Mouse (Mus musculus) hindbrain, embryonic 16.5 days (tissue): ENCODE measurements at regions not wholly inside any gene's neighbourhood (a gene's known extent, or its start where the extent isn't known, plus 50 kb on each side); places are given as distances from the start of the nearest gene placed in this dataset.

Experiments
- ATAC-seq: fragments of 200-750 bp; cut with Nextera tagmentation; 2 replicates; pipeline ENCODE4 v1.8.0; 2017; ENCODE audit warnings: moderate TSS enrichment, moderate library complexity
- H3K27ac ChIP-seq: fragments of 300-500 bp; sonication (generic); 2 replicates; pipeline ENCODE4 v1.5.1; 2014; ENCODE audit warnings: low read depth, mild to moderate bottlenecking, control low read depth, low read length, moderate library complexity
- H3K27me3 ChIP-seq: fragments of 300-500 bp; sonication (generic); replicated peaks from 2 replicates; pipeline ENCODE4 v1.6.1; 2014; ENCODE audit warnings: low read length; ENCODE audit not compliant: control insufficient read depth, insufficient read depth
- H3K36me3 ChIP-seq: fragments of 300-500 bp; sonication (generic); 2 replicates; pipeline ENCODE4 v1.6.1; 2014; ENCODE audit warnings: mild to moderate bottlenecking, low read length, moderate library complexity, mixed read lengths; ENCODE audit not compliant: control insufficient read depth, insufficient read depth
- H3K4me1 ChIP-seq: fragments of 300-500 bp; sonication (generic); 2 replicates; pipeline ENCODE4 v1.6.1; 2014; ENCODE audit warnings: low read depth, low read length; ENCODE audit not compliant: control insufficient read depth, insufficient read depth
- H3K4me2 ChIP-seq: fragments of 300-500 bp; sonication (generic); 2 replicates; pipeline ENCODE4 v1.6.1; 2014; ENCODE audit warnings: mild to moderate bottlenecking, low read length, control low read depth, moderate library complexity
- H3K4me3 ChIP-seq: fragments of 300-500 bp; sonication (generic); 2 replicates; pipeline ENCODE4 v1.5.1; 2014; ENCODE audit warnings: mild to moderate bottlenecking, low read length, control low read depth, moderate library complexity
- H3K9ac ChIP-seq: fragments of 300-500 bp; sonication (generic); 2 replicates; pipeline ENCODE4 v1.6.1; 2014; ENCODE audit warnings: low read depth, mild to moderate bottlenecking, control low read depth, low read length, moderate library complexity
- H3K9me3 ChIP-seq: fragments of 300-500 bp; sonication (generic); 2 replicates; pipeline ENCODE4 v1.6.1; 2014; ENCODE audit warnings: mild to moderate bottlenecking, low read length, moderate library complexity; ENCODE audit not compliant: control insufficient read depth
- WGBS: fragments of 180-500 bp; shearing (Covaris S2); extraction: QIAGEN DNeasy Blood & Tissue Kit; methylation state at CpG from one replicate; pipeline ENCODE4 v1.1.7; 2014; 5-methylcytosine and 5-hydroxymethylcytosine counted together

- no peak for ATAC-seq
- Histone ChIP-seq H3K9me3 (no peaks in the 10 kb centered on the region), H3K27ac (no peak overlapping the region), H3K4me1 (no peaks in the 10 kb centered on the region), H3K4me2 (no peak overlapping the region), H3K36me3 (no peaks in the 10 kb centered on the region), H3K4me3 (no peak overlapping the region), H3K27me3 (no peaks in the 10 kb centered on the region), H3K9ac (no peak overlapping the region)
- whole genome bisulfite sequencing: 76% methylated on average over 1 of the region's 1 CpGs
These were observed 458.8 kb upstream of the 1700008P02Rik start for GRCm38 (mm10) chr3:7079073-7079472.

GRCm38 (mm10) chr3:7076850-7077249 is 456.6 kb upstream of the 1700008P02Rik start:
- Histone ChIP-seq H3K4me2 (no peak overlapping the region), H3K27me3 (no peaks in the 10 kb centered on the region), H3K36me3 (no peaks in the 10 kb centered on the region), H3K9ac (no peak overlapping the region), H3K4me1 (no peaks in the 10 kb centered on the region), H3K27ac (no peak overlapping the region), H3K9me3 (no peaks in the 10 kb centered on the region), H3K4me3 (no peak overlapping the region)
- ATAC-seq: no peak
- WGBS: 52% methylated on average over 3 of the region's 3 CpGs

- Histone ChIP-seq H3K9ac (no peak overlapping the region), H3K4me1 (no peaks in the 10 kb centered on the region), H3K36me3 (no peaks in the 10 kb centered on the region), H3K27ac (no peak overlapping the region), H3K9me3 (no peaks in the 10 kb centered on the region), H3K4me3 (no peak overlapping the region), H3K27me3 (no peaks in the 10 kb centered on the region), H3K4me2 (no peak overlapping the region)
- no peak for ATAC-seq
- 67% methylated on average over 2 of the region's 2 CpGs for WGBS
These were observed 454.2 kb upstream of the 1700008P02Rik start for GRCm38 (mm10) chr3:7074488-7074887.

- ATAC-seq: no peak
- WGBS: 41% methylated on average over 2 of the region's 2 CpGs
These were observed 421.3 kb upstream of the 1700008P02Rik start for GRCm38 (mm10) chr3:7041372-7042057.

GRCm38 (mm10) chr3:7035833-7036232 is 415.6 kb upstream of the 1700008P02Rik start:
- Histone ChIP-seq H3K9ac (no peak overlapping the region), H3K36me3 (no peaks in the 10 kb centered on the region), H3K9me3 (0 out of 2 replicates have a peak, but pooled peaks cover 3% of the 10 kb centered on the region), H3K27me3 (no peaks in the 10 kb centered on the region), H3K27ac (no peak overlapping the region), H3K4me3 (no peak overlapping the region), H3K4me1 (no peaks in the 10 kb centered on the region), H3K4me2 (no peak overlapping the region)
- ATAC-seq: no peak
- WGBS: 46% methylated on average over 2 of the region's 2 CpGs

More at GRCm38 (mm10) chr3:7041372-7042057, 421.3 kb upstream of the 1700008P02Rik start:
- Histone ChIP-seq H3K9me3 (0 out of 2 replicates have a peak, but pooled peaks cover 3% of the 10 kb centered on the region), H3K36me3 (no peaks in the 10 kb centered on the region), H3K4me2 (no peak overlapping the region), H3K4me1 (no peaks in the 10 kb centered on the region), H3K27me3 (no peaks in the 10 kb centered on the region), H3K27ac (no peak overlapping the region), H3K4me3 (no peak overlapping the region), H3K9ac (no peak overlapping the region)

GRCm38 (mm10) chr3:7027845-7028244 is 407.6 kb upstream of the 1700008P02Rik start:
- Histone ChIP-seq H3K27ac (no peak overlapping the region), H3K4me3 (no peak overlapping the region), H3K27me3 (no peaks in the 10 kb centered on the region), H3K4me1 (no peaks in the 10 kb centered on the region), H3K36me3 (no peaks in the 10 kb centered on the region), H3K9me3 (no peaks in the 10 kb centered on the region), H3K4me2 (no peak overlapping the region), H3K9ac (no peak overlapping the region)
- ATAC-seq: peak; percentile 94
- WGBS: 20% methylated on average over 5 of the region's 5 CpGs

- H3K27ac ChIP-seq: no peak overlapping the region
- no peaks in the 10 kb centered on the region for H3K9me3 ChIP-seq
- H3K36me3 ChIP-seq: no peaks in the 10 kb centered on the region
- no peaks in the 10 kb centered on the region for H3K27me3 ChIP-seq
- ATAC-seq: no peak
- no peak overlapping the region for H3K4me2 ChIP-seq
- no peak overlapping the region for H3K9ac ChIP-seq
- no peak overlapping the region for H3K4me3 ChIP-seq
- H3K4me1 ChIP-seq: no peaks in the 10 kb centered on the region
- WGBS: 27% methylated on average over 7 of the region's 7 CpGs
These were observed 394.2 kb upstream of the 1700008P02Rik start for GRCm38 (mm10) chr3:7014345-7014973.

GRCm38 (mm10) chr3:7013516-7013915 is 393.3 kb upstream of the 1700008P02Rik start:
- H3K27ac ChIP-seq: no peak overlapping the region
- no peak for ATAC-seq
- H3K9me3 ChIP-seq: no peaks in the 10 kb centered on the region
- no peaks in the 10 kb centered on the region for H3K27me3 ChIP-seq
- H3K36me3 ChIP-seq: no peaks in the 10 kb centered on the region
- no peaks in the 10 kb centered on the region for H3K4me1 ChIP-seq
- no peak overlapping the region for H3K4me2 ChIP-seq
- H3K9ac ChIP-seq: no peak overlapping the region
- no peak overlapping the region for H3K4me3 ChIP-seq

GRCm38 (mm10) chr3:7010294-7011087 is 390.2 kb upstream of the 1700008P02Rik start:
- Histone ChIP-seq H3K4me1 (no peaks in the 10 kb centered on the region), H3K4me2 (no peak overlapping the region), H3K36me3 (no peaks in the 10 kb centered on the region), H3K9ac (no peak overlapping the region), H3K27ac (no peak overlapping the region), H3K27me3 (no peaks in the 10 kb centered on the region), H3K9me3 (no peaks in the 10 kb centered on the region), H3K4me3 (no peak overlapping the region)
- 48% methylated on average over 7 of the region's 7 CpGs for WGBS
- ATAC-seq: peak; percentile 84
